Mouse (Mus musculus) ES-E14 (cell line): ENCODE data around the gene St3gal4. TPM values are rescaled to one million over a fixed set of nuclear protein-coding genes. Genes with fewer than 3 reads are reported as not detected.

ENCODE experiments used
- DNase-seq: peaks from one replicate; pipeline ENCODE4 v3.0.0-alpha.2; 2013; ENCODE audit warnings: low read depth, low spot score
- H3K27ac ChIP-seq: 2 replicates; pipeline ENCODE4 v1.5.1; 2012; ENCODE audit warnings: low read depth, mild to moderate bottlenecking, low read length, moderate library complexity, mixed read lengths; ENCODE audit not compliant: poor library complexity, insufficient read depth, severe bottlenecking
- H3K36me3 ChIP-seq: 2 replicates; pipeline ENCODE4 v1.6.1; 2012; ENCODE audit warnings: mild to moderate bottlenecking, low read length, moderate library complexity, mixed read lengths; ENCODE audit not compliant: control insufficient read depth, poor library complexity, insufficient read depth, severe bottlenecking
- H3K4me1 ChIP-seq, 2 experiments: fragments of 150-350 bp in 1 of 2; sonication (generic) in 1 of 2; 2 replicates each; pipeline ENCODE4 v1.6.1; 2012; ENCODE audit warnings: low read length in 2 of 2, mild to moderate bottlenecking in 1 of 2, mixed read lengths in 1 of 2; ENCODE audit not compliant: control insufficient read depth in 2 of 2, insufficient read depth in 2 of 2, poor library complexity in 1 of 2
- H3K4me3 ChIP-seq, 2 experiments: fragments of 150-350 bp in 1 of 2; sonication (generic) in 1 of 2; 2 replicates each; pipeline ENCODE4 v1.5.1; 2012; ENCODE audit warnings: low read length in 2 of 2, low read depth in 1 of 2, mild to moderate bottlenecking in 1 of 2, mixed read lengths in 1 of 2; ENCODE audit not compliant: insufficient read depth in 1 of 2, poor library complexity in 1 of 2, severe bottlenecking in 1 of 2
- H3K9ac ChIP-seq: 2 replicates; pipeline ENCODE4 v1.6.1; 2012; ENCODE audit warnings: low read depth, mild to moderate bottlenecking, low read length, mixed read lengths; ENCODE audit not compliant: poor library complexity, insufficient read depth, severe bottlenecking
- H3K9me3 ChIP-seq: fragments of 150-350 bp; sonication (generic); 2 replicates; pipeline ENCODE4 v1.6.1; 2012; ENCODE audit warnings: low read depth, mild to moderate bottlenecking, low read length; ENCODE audit not compliant: control insufficient read depth, insufficient read depth
- CHD2 ChIP-seq: IDR thresholded peaks from 2 replicates; pipeline ENCODE4 v1.6.1; 2014; ENCODE audit warnings: mild to moderate bottlenecking, low read depth, low read length, inconsistent platforms
- HCFC1 ChIP-seq: IDR thresholded peaks from 2 replicates; pipeline ENCODE4 v1.6.1; 2012; ENCODE audit warnings: low read length, inconsistent platforms, borderline replicate concordance; ENCODE audit not compliant: insufficient read depth
- MAFK ChIP-seq: IDR thresholded peaks from 2 replicates; pipeline ENCODE4 v1.6.1; 2014; ENCODE audit warnings: mild to moderate bottlenecking, low read depth, low read length, inconsistent platforms; ENCODE audit not compliant: insufficient read depth
- ZC3H11A ChIP-seq: IDR thresholded peaks from 2 replicates; pipeline ENCODE4 v1.6.1; 2012; ENCODE audit warnings: low read depth, mild to moderate bottlenecking, inconsistent platforms, low read length, borderline replicate concordance
- ZNF384 ChIP-seq: IDR thresholded peaks from 2 replicates; pipeline ENCODE4 v1.6.1; 2012; ENCODE audit warnings: low read depth, low read length, inconsistent platforms
- in situ Hi-C, 2 experiments: fragments of 600-800 bp; cut with MboI; formaldehyde crosslinking; loops; one replicate each; pipeline ENCODE4 v1.15.1; 2025; ENCODE audit warnings: low sequenced_read_pairs in 2 of 2, inconsistent platforms in 1 of 2; ENCODE audit not compliant: unreplicated experiment in 2 of 2
- total RNA-seq: library from RNA; depleted of rRNA; stranded (reverse); fragments of 300-350 nt; gene quantifications from 2 replicates; pipeline ENCODE4 v1.2.3, GENCODE M21; 2012

St3gal4 gene
- total RNA-seq, 1 experiment = 9.7 TPM

DNA sequence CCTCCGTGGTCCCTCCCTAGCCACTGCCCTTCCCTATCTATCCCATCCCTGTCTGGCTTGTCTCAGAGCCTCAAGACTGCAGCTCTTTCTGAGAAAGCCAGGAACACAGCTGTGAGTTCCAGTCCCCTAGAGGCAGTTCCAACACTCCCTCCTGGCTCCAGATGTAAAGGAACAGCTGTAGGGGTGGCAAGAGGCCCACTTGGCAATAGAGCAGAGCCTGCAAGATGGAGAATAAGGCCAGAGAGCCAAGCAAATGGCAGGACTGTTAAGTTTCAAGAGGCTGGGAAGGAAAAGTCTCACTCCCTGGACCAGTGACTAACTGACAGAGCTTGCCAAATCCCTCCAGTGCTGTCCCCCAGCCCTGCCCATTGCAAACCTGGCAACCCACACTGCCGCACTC is 73.3 kb downstream of the St3gal4 start:
- H3K9ac ChIP-seq = no peak overlapping the region
- no peak for DNase-seq

DNA sequence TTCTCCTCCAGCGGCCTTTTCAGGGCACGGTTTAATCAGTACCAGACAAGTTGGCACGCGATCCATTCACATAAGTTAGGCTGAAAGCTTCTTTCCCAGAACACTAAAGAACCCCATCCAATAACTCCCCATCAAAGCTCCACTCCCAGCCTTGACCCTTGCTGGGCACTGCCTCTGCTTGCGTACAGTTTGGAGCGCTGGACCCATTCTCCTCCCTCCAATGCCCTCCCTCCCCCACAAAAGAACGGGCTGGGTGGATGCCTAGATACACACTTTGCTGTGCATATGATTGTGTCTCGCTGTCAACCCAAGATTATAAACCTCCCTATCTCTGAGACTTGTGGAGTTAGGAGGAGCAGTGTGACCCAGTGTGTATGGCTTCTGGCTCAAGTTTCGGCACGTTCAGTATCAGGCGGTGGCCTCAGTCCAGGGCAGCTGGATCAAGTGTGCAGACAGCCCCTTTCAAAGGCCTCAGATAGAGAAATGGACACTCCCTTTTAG is 74.0 kb downstream of the St3gal4 start:
- Histone ChIP-seq H3K4me1 (peaks cover 13 to 17% of the 10 kb centered on the region in 2 experiments; a peak in 3 of 4 replicates), H3K4me3 (no peak overlapping the region), H3K27ac (no peak overlapping the region), H3K9ac (no peak overlapping the region), H3K36me3 (no peaks in the 10 kb centered on the region), H3K9me3 (no peaks in the 10 kb centered on the region)
- DNase-seq = no peak
- TF ChIP-seq ZC3H11A (no peak), ZNF384 (no peak), MAFK (no peak), HCFC1 (no peak), CHD2 (no peak)
- in situ Hi-C loops = no loop called here

More for the DNA sequence above, 73.3 kb downstream of the St3gal4 start:
- no peak overlapping the region for H3K27ac ChIP-seq
- no peaks in the 10 kb centered on the region for H3K9me3 ChIP-seq
- H3K4me3 ChIP-seq = no peak overlapping the region
- TF ChIP-seq HCFC1 = no peak
- no peak for TF ChIP-seq CHD2
- TF ChIP-seq MAFK = no peak
- no peak for TF ChIP-seq ZC3H11A
- no peak for TF ChIP-seq ZNF384
- peaks cover 12 to 13% of the 10 kb centered on the region in 2 experiments; a peak in 3 of 4 replicates for H3K4me1 ChIP-seq
- in situ Hi-C loops = no loop called here
- H3K36me3 ChIP-seq = no peaks in the 10 kb centered on the region

DNA sequence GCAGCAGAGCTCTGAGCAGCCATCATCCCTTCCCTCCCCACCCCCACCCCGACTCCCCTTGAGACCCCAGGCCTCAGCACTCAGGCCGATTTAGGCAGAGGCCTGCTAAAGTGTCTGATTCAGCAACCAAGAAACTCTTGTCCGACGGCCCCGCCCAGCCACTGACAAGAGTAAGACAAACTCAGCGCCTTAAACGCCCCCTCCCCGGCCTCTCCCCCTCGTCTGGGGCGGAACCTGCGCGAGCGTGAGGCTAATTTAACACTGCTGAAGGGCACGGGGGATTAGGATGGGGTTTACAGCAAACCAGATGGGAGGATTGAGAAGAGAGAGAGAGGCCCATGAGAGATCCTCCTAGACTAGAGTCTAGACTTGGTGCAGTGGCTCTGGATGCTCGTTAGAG is 74.6 kb downstream of the St3gal4 start:
- H3K4me3 ChIP-seq = peak overlapping the region in 1 of 2 experiments; percentile 1; a peak in 1 of 4 replicates
- peaks cover 13 to 17% of the 10 kb centered on the region in 2 experiments; a peak in 3 of 4 replicates for H3K4me1 ChIP-seq
- 0 out of 2 replicates have a peak overlapping the region, but pooled peaks have one; percentile 0 for H3K9ac ChIP-seq
- peak; percentile 37 for DNase-seq
- no peaks in the 10 kb centered on the region for H3K9me3 ChIP-seq
- no peak for TF ChIP-seq CHD2
- TF ChIP-seq ZC3H11A = no peak
- no peak for TF ChIP-seq MAFK
- TF ChIP-seq ZNF384 = no peak
- TF ChIP-seq HCFC1 = no peak
- no peaks in the 10 kb centered on the region for H3K36me3 ChIP-seq
- no peak overlapping the region for H3K27ac ChIP-seq
- in situ Hi-C loops = no loop called here

DNA sequence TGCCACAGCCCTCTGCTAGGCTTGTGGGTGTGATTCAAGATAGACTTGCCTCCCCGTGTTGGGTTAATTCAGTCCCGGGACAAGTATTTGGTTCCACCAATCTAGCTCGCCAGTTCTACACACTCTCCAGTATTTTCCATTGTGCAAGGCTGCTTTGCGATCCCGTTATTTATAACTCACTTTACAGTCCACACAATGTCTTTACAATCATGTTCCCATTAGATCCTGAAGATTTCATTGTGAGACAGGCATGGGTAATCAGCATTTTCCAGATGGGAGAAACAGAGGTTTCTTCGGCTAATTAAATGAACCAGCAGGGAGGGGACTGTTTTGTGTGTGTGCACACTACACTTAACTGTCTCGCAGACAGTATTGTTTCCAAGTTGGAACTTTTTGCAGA is 75.4 kb downstream of the St3gal4 start:
- Histone ChIP-seq H3K9me3 (no peaks in the 10 kb centered on the region), H3K36me3 (no peaks in the 10 kb centered on the region), H3K4me1 (peaks cover 13 to 17% of the 10 kb centered on the region in 2 experiments; a peak in 3 of 4 replicates), H3K4me3 (no peak overlapping the region), H3K9ac (no peak overlapping the region), H3K27ac (no peak overlapping the region)
- no peak for DNase-seq
- no peak for TF ChIP-seq HCFC1
- TF ChIP-seq ZC3H11A = no peak
- TF ChIP-seq MAFK = no peak
- no peak for TF ChIP-seq CHD2
- TF ChIP-seq ZNF384 = no peak
- in situ Hi-C loops = no loop called here

DNA sequence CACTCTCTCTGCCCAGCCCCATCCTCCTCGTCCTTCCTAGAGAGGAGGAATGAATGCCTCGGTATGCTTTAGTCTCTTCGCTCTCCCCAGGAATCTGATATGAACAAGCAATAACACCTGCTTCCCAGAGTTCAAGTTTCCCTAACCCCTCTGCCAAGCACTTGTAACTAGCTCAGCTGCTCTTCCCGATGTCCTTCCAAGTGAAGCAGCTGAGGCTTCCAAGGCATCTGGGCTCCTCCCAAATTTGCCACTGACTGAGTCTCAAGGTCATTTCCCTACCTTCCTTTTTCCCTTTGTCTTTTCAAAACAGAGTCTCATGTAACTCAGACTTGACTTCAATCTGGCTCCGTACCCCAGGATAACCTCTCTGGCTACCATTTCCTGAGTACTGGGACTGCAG is 77.6 kb downstream of the St3gal4 start:
- Histone ChIP-seq H3K4me1 (peaks cover 13 to 17% of the 10 kb centered on the region in 2 experiments; a peak in 3 of 4 replicates), H3K9me3 (no peaks in the 10 kb centered on the region), H3K36me3 (no peaks in the 10 kb centered on the region), H3K27ac (no peak overlapping the region), H3K4me3 (no peak overlapping the region), H3K9ac (no peak overlapping the region)
- no peak for TF ChIP-seq CHD2
- TF ChIP-seq ZC3H11A = no peak
- no peak for TF ChIP-seq MAFK
- no peak for TF ChIP-seq ZNF384
- TF ChIP-seq HCFC1 = no peak
- peak; percentile 39 for DNase-seq
- in situ Hi-C loops = no loop called here
